Mouse (Mus musculus) urinary bladder, postnatal 4 days (tissue): ENCODE results near the gene 1700019D03Rik.
"Not testable (repeated sequence)": the region's sequence is repeated elsewhere in the genome, so short reads cannot be mapped to it uniquely, and the experiment has no call there.

Experiments used
- DNase-seq, 2 experiments: peaks; one replicate each; pipeline ENCODE4 v3.0.0; 2021 to 2022; ENCODE audit warnings: low spot score in 2 of 2

1700019D03Rik gene

GRCm38 (mm10) chr1:52954456-52954855 lies 65.5 kb downstream of the 1700019D03Rik start:
- no peak for DNase-seq

- no peak for DNase-seq
Observed at GRCm38 (mm10) chr1:52953548-52953947, 66.4 kb downstream of the 1700019D03Rik start.

GRCm38 (mm10) chr1:52952551-52953397 lies 67.2 kb downstream of the 1700019D03Rik start:
- peak in 1 of 2 experiments; percentile 35 for DNase-seq

- DNase-seq = no peak
Observed at GRCm38 (mm10) chr1:52952143-52952542, 67.8 kb downstream of the 1700019D03Rik start.

GRCm38 (mm10) chr1:52951146-52951868 lies 68.7 kb downstream of the 1700019D03Rik start:
- no peak for DNase-seq

- DNase-seq = no peak
Observed at GRCm38 (mm10) chr1:52947895-52948294, 72.1 kb downstream of the 1700019D03Rik start.

GRCm38 (mm10) chr1:52939021-52939420 lies 81.0 kb downstream of the 1700019D03Rik start:
- no peak for DNase-seq

GRCm38 (mm10) chr1:52934494-52934893 lies 85.5 kb downstream of the 1700019D03Rik start:
- no peak for DNase-seq

GRCm38 (mm10) chr1:52924482-52924881 lies 95.5 kb downstream of the 1700019D03Rik start:
- not testable (repeated sequence) for DNase-seq

- not testable (repeated sequence) for DNase-seq
Observed at GRCm38 (mm10) chr1:52918897-52919296, 101.1 kb downstream of the 1700019D03Rik start.

GRCm38 (mm10) chr1:52916655-52917054 lies 103.3 kb downstream of the 1700019D03Rik start:
- no peak for DNase-seq

- no peak for DNase-seq
Observed at GRCm38 (mm10) chr1:52909783-52910182, 110.2 kb downstream of the 1700019D03Rik start.

GRCm38 (mm10) chr1:52884208-52884607 lies 135.8 kb downstream of the 1700019D03Rik start:
- DNase-seq = no peak
